Mouse (Mus musculus) testis, adult 2 months (tissue): ENCODE data around the gene Ganc. TPM values are rescaled to one million over a fixed set of nuclear protein-coding genes. Genes with fewer than 3 reads are reported as not detected.

ENCODE experiments used
- H3K27ac ChIP-seq: fragments of 200-500 bp; 2 replicates; pipeline ENCODE4 v1.5.1; 2012; ENCODE audit warnings: low read depth, low read length; ENCODE audit not compliant: control insufficient read depth, insufficient read depth
- H3K27me3 ChIP-seq: fragments of 200-500 bp; 2 replicates; pipeline ENCODE4 v1.6.1; 2012; ENCODE audit warnings: mild to moderate bottlenecking, low read length, moderate library complexity; ENCODE audit not compliant: control insufficient read depth, insufficient read depth
- H3K36me3 ChIP-seq: fragments of 200-500 bp; 2 replicates; pipeline ENCODE4 v1.6.1; 2012; ENCODE audit warnings: mild to moderate bottlenecking, low read length; ENCODE audit not compliant: control insufficient read depth, insufficient read depth
- H3K4me1 ChIP-seq: fragments of 200-500 bp; 2 replicates; pipeline ENCODE4 v1.6.1; 2012; ENCODE audit warnings: low read length; ENCODE audit not compliant: control insufficient read depth, insufficient read depth
- H3K4me3 ChIP-seq: fragments of 200-500 bp; 2 replicates; pipeline ENCODE4 v1.5.1; 2012; ENCODE audit warnings: low read depth, mild to moderate bottlenecking, low read length, moderate library complexity, mixed read lengths; ENCODE audit not compliant: control insufficient read depth
- CTCF ChIP-seq: fragments of 200-500 bp; IDR thresholded peaks from 2 replicates; pipeline ENCODE4 v1.5.1; 2012; ENCODE audit warnings: low read depth, mild to moderate bottlenecking, inconsistent platforms, low read length, moderate library complexity; ENCODE audit not compliant: control insufficient read depth, insufficient read depth, insufficient replicate concordance
- POLR2A ChIP-seq: fragments of 200-500 bp; IDR thresholded peaks from 2 replicates; pipeline ENCODE4 v1.6.1; 2012; ENCODE audit warnings: low read depth, mild to moderate bottlenecking, inconsistent platforms, low read length, moderate library complexity; ENCODE audit not compliant: control insufficient read depth
- polyA plus RNA-seq: library from polyadenylated mRNA; depleted of rRNA; stranded (reverse); fragments of >200 nt; gene quantifications from 2 replicates; pipeline ENCODE4 v1.2.3, GENCODE M21; 2012

Ganc gene
- polyA plus RNA-seq, 1 experiment = 7.2 TPM

- Histone ChIP-seq H3K36me3 (no peaks in the 10 kb centered on the region), H3K4me3 (no peak overlapping the region), H3K27ac (no peak overlapping the region), H3K4me1 (no peaks in the 10 kb centered on the region), H3K27me3 (no peaks in the 10 kb centered on the region)
- TF ChIP-seq POLR2A (no peak), CTCF (no peak)
Observed at GRCm38 (mm10) chr2:120447306-120447705, 43.6 kb downstream of the Ganc start.

- TF ChIP-seq CTCF = no peak
- TF ChIP-seq POLR2A = no peak
- H3K4me3 ChIP-seq = no peak overlapping the region
- H3K36me3 ChIP-seq = no peaks in the 10 kb centered on the region
- no peaks in the 10 kb centered on the region for H3K4me1 ChIP-seq
- H3K27ac ChIP-seq = no peak overlapping the region
- H3K27me3 ChIP-seq = no peaks in the 10 kb centered on the region
Observed at GRCm38 (mm10) chr2:120450724-120451123, 47.0 kb downstream of the Ganc start.

- no peaks in the 10 kb centered on the region for H3K4me1 ChIP-seq
- H3K27ac ChIP-seq = no peak overlapping the region
- no peaks in the 10 kb centered on the region for H3K27me3 ChIP-seq
- H3K4me3 ChIP-seq = no peak overlapping the region
- TF ChIP-seq CTCF (no peak), POLR2A (no peak)
- H3K36me3 ChIP-seq = no peaks in the 10 kb centered on the region
Observed at GRCm38 (mm10) chr2:120452600-120452999, 48.9 kb downstream of the Ganc start.

- Histone ChIP-seq H3K4me1 (no peaks in the 10 kb centered on the region), H3K36me3 (no peaks in the 10 kb centered on the region), H3K27ac (no peak overlapping the region), H3K4me3 (no peak overlapping the region), H3K27me3 (no peaks in the 10 kb centered on the region)
- TF ChIP-seq POLR2A (no peak), CTCF (no peak)
Observed at GRCm38 (mm10) chr2:120454987-120455386, 51.3 kb downstream of the Ganc start.

GRCm38 (mm10) chr2:120455719-120456118 is 52.0 kb downstream of the Ganc start, which contains the start of gene Capn3:
TSS of gene Capn3 (plus strand) at chr2:120456019.
- Histone ChIP-seq H3K4me3 (no peak within 1 kb of the TSS), H3K36me3 (no peaks in the 10 kb centered on the region), H3K27ac (no peak within 1 kb of the TSS), H3K4me1 (no peaks in the 10 kb centered on the region), H3K27me3 (no peaks in the 10 kb centered on the region)
- TF ChIP-seq CTCF = no peak
- TF ChIP-seq POLR2A = no peak

GRCm38 (mm10) chr2:120460216-120460615 is 56.5 kb downstream of the Ganc start:
- H3K36me3 ChIP-seq = no peaks in the 10 kb centered on the region
- H3K27me3 ChIP-seq = no peaks in the 10 kb centered on the region
- TF ChIP-seq POLR2A (no peak), CTCF (no peak)
- no peak overlapping the region for H3K27ac ChIP-seq
- H3K4me3 ChIP-seq = no peak overlapping the region
- no peaks in the 10 kb centered on the region; the same call in 1 of the 2 replicates for H3K4me1 ChIP-seq

GRCm38 (mm10) chr2:120463328-120463727 is 59.6 kb downstream of the Ganc start:
- no peaks in the 10 kb centered on the region for H3K36me3 ChIP-seq
- TF ChIP-seq POLR2A (no peak), CTCF (no peak)
- no peaks in the 10 kb centered on the region; the same call in 1 of the 2 replicates for H3K4me1 ChIP-seq
- H3K27me3 ChIP-seq = no peaks in the 10 kb centered on the region
- no peak overlapping the region for H3K27ac ChIP-seq
- no peak overlapping the region for H3K4me3 ChIP-seq

- Histone ChIP-seq H3K4me1 (no peaks in the 10 kb centered on the region; the same call in 1 of the 2 replicates), H3K36me3 (no peaks in the 10 kb centered on the region), H3K4me3 (no peak overlapping the region), H3K27ac (no peak overlapping the region), H3K27me3 (no peaks in the 10 kb centered on the region)
- no peak for TF ChIP-seq CTCF
- no peak for TF ChIP-seq POLR2A
Observed at GRCm38 (mm10) chr2:120464091-120464490, 60.4 kb downstream of the Ganc start.
